Mouse (Mus musculus): Measurements from ENCODE around the gene Rab2b.
A peak's percentile ranks its signal among the peaks of the same experiment; 100 is the strongest.

The Rab2b gene

GRCm38 (mm10) chr14:52277210-52277609, 2.1 kb downstream of the Rab2b start:
- DNase-seq (ENCODE audit: low spot score in 2 of 2) = no peak

GRCm38 (mm10) chr14:52272781-52273180, 6.6 kb downstream of the Rab2b start:
- DNase-seq (ENCODE audit: low spot score in 2 of 2) = no peak

- DNase-seq (ENCODE audit: low spot score in 2 of 2) = peak; percentile 99 to 100
Measured at GRCm38 (mm10) chr14:52257484-52258213, 21.7 kb downstream of the Rab2b start, which contains the start of gene Chd8. Chd8 (minus strand) TSS chr14:52257780.

GRCm38 (mm10) chr14:52256311-52257175, 22.8 kb downstream of the Rab2b start:
- DNase-seq (ENCODE audit: low spot score in 2 of 2) = no peak

- DNase-seq (ENCODE audit: low spot score in 2 of 2) = no peak
Measured at GRCm38 (mm10) chr14:52246129-52246528, 33.2 kb downstream of the Rab2b start.

- no peak for DNase-seq (ENCODE audit: low spot score in 2 of 2)
Measured at GRCm38 (mm10) chr14:52244690-52245042, 34.7 kb downstream of the Rab2b start.

GRCm38 (mm10) chr14:52244041-52244689, 35.2 kb downstream of the Rab2b start:
- DNase-seq (ENCODE audit: low spot score in 2 of 2) = peak; percentile 100

GRCm38 (mm10) chr14:52236216-52236615, 43.1 kb downstream of the Rab2b start:
- no peak for DNase-seq (ENCODE audit: low spot score in 2 of 2)

GRCm38 (mm10) chr14:52235165-52235564, 44.2 kb downstream of the Rab2b start:
- DNase-seq (ENCODE audit: low spot score in 2 of 2) = no peak

GRCm38 (mm10) chr14:52232249-52232648, 47.1 kb downstream of the Rab2b start:
- no peak for DNase-seq (ENCODE audit: low spot score in 2 of 2)

GRCm38 (mm10) chr14:52225972-52226371, 53.4 kb downstream of the Rab2b start:
- no peak for DNase-seq (ENCODE audit: low spot score in 2 of 2)

- DNase-seq (ENCODE audit: low spot score in 2 of 2) = no peak
Measured at GRCm38 (mm10) chr14:52217261-52217660, 62.1 kb downstream of the Rab2b start.
